Mouse (Mus musculus): ENCODE results near the gene Endog. TPM values are rescaled to one million over a fixed set of nuclear protein-coding genes. Genes with fewer than 3 reads are reported as not detected.
"Not testable (repeated sequence)": the region's sequence is repeated elsewhere in the genome, so short reads cannot be mapped to it uniquely, and the experiment has no call there.

Gene Endog
- total RNA-seq, 2 experiments from 2014 or later: 27.3 to 33.4 TPM

GRCm38 (mm10) chr2:30164340-30164932 lies 6.9 kb upstream of the Endog start:
- DNase-seq (ENCODE audit: low spot score in 2 of 2): no peak

- no peak for DNase-seq (ENCODE audit: low spot score in 2 of 2)
Measured at GRCm38 (mm10) chr2:30166677-30167076, 4.6 kb upstream of the Endog start.

- DNase-seq (ENCODE audit: low spot score in 2 of 2): no peak
Measured at GRCm38 (mm10) chr2:30171997-30172382, 697 bp downstream of the Endog start.

- no peak for DNase-seq (ENCODE audit: low spot score in 2 of 2)
Measured at GRCm38 (mm10) chr2:30173541-30174240, 2.4 kb downstream of the Endog start.

- DNase-seq (ENCODE audit: low spot score in 2 of 2): no peak
Measured at GRCm38 (mm10) chr2:30175897-30176296, 4.6 kb downstream of the Endog start.

GRCm38 (mm10) chr2:30176561-30176960 lies 5.3 kb downstream of the Endog start:
- no peak for DNase-seq (ENCODE audit: low spot score in 2 of 2)

GRCm38 (mm10) chr2:30177700-30178675 lies 6.7 kb downstream of the Endog start, which contains the start of gene Spout1:
Gene Spout1, minus strand, starts transcription at chr2:30178459.
- DNase-seq (ENCODE audit: low spot score in 2 of 2): peak; percentile 90 to 95

- not testable (repeated sequence) for DNase-seq (ENCODE audit: low spot score in 2 of 2)
Measured at GRCm38 (mm10) chr2:30178711-30179110, 7.4 kb downstream of the Endog start.

GRCm38 (mm10) chr2:30182424-30182823 lies 11.1 kb downstream of the Endog start:
- no peak for DNase-seq (ENCODE audit: low spot score in 2 of 2)

- no peak for DNase-seq (ENCODE audit: low spot score in 2 of 2)
Measured at GRCm38 (mm10) chr2:30183721-30184120, 12.4 kb downstream of the Endog start.

GRCm38 (mm10) chr2:30185276-30185675 lies 14.0 kb downstream of the Endog start:
- no peak for DNase-seq (ENCODE audit: low spot score in 2 of 2)

GRCm38 (mm10) chr2:30185681-30186080 lies 14.4 kb downstream of the Endog start:
- no peak for DNase-seq (ENCODE audit: low spot score in 2 of 2)

- no peak for DNase-seq (ENCODE audit: low spot score in 2 of 2)
Measured at GRCm38 (mm10) chr2:30191790-30192580, 20.7 kb downstream of the Endog start.

- DNase-seq (ENCODE audit: low spot score in 2 of 2): no peak
Measured at GRCm38 (mm10) chr2:30194656-30195055, 23.4 kb downstream of the Endog start.

GRCm38 (mm10) chr2:30198021-30198420 lies 26.7 kb downstream of the Endog start:
- DNase-seq (ENCODE audit: low spot score in 2 of 2): no peak

GRCm38 (mm10) chr2:30199984-30200383 lies 28.7 kb downstream of the Endog start:
- DNase-seq (ENCODE audit: low spot score in 2 of 2): no peak

GRCm38 (mm10) chr2:30200388-30200925 lies 29.2 kb downstream of the Endog start:
- no peak for DNase-seq (ENCODE audit: low spot score in 2 of 2)

GRCm38 (mm10) chr2:30203439-30203838 lies 32.1 kb downstream of the Endog start:
- DNase-seq (ENCODE audit: low spot score in 2 of 2): no peak

- no peak for DNase-seq (ENCODE audit: low spot score in 2 of 2)
Measured at GRCm38 (mm10) chr2:30205255-30205628, 33.9 kb downstream of the Endog start.

GRCm38 (mm10) chr2:30205629-30206357 lies 34.5 kb downstream of the Endog start, which contains the start of gene Kyat1:
Gene Kyat1, minus strand, starts transcription at chr2:30205847.
- peak; percentile 67 to 85 for DNase-seq (ENCODE audit: low spot score in 2 of 2)

All from adrenal gland, postnatal 4 days (tissue).